Mouse (Mus musculus): ENCODE data around the gene Tmem18.

GRCm38 (mm10) chr12:30575952-30576351 is 8.3 kb upstream of the Tmem18 start:
- no peak for TF ChIP-seq CTCF (conservative IDR thresholded peaks at IDR 0.05; ENCODE audit: insufficient read depth, insufficient read length, low read depth, low read length)
- TF ChIP-seq POLR2A (IDR thresholded peaks at IDR 0.05; ENCODE audit: low read depth, low read length), result no peak

All from kidney, adult 2 months (tissue).